Mouse (Mus musculus) frontal cortex, adult (tissue): ENCODE measurements around the gene Bclaf3.
A peak's percentile ranks its signal among the peaks of the same experiment; 100 is the strongest.

Source experiments
- ATAC-seq: cut with Nextera tagmentation; 2 replicates; pipeline ENCODE4 v1.9.2; 2017; ENCODE audit warnings: mild to moderate bottlenecking, moderate library complexity, mixed read lengths; ENCODE audit not compliant: low TSS enrichment

The Bclaf3 gene

GRCm38 (mm10) chrX:159626907-159627587, 100.6 kb downstream of the Bclaf3 start, which contains the start of gene Sh3kbp1:
Sh3kbp1 (plus strand) TSS chrX:159627272.
- ATAC-seq = peak; percentile 76; the same call in 1 of the 2 replicates

- peak; percentile 28 for ATAC-seq
Measured at GRCm38 (mm10) chrX:159627588-159628566, 101.4 kb downstream of the Bclaf3 start.

DNA sequence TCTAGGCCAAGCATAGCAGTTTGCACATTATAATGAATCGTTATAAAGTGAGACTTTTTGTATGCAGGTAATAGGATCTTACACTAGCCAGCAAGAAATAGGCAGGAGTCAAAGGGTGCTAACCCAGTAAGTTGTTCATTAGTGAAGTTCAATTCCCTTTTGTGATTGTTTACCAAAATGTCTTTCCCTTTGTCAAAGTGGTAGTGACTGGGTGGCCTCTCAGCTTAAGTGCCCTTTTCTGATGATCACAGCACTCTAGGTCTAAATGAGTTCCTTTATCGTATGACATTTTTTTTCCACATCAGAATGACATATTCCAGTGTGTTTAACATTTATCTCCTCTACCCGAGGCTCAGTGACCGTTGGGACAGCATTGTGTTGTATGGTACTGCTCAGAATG, 102.1 kb downstream of the Bclaf3 start:
- no peak for ATAC-seq

- ATAC-seq = no peak
Measured at GRCm38 (mm10) chrX:159629203-159629602, 102.7 kb downstream of the Bclaf3 start.

GRCm38 (mm10) chrX:159638500-159639227, 112.2 kb downstream of the Bclaf3 start:
- ATAC-seq = no peak

- ATAC-seq = no peak
Measured at GRCm38 (mm10) chrX:159639991-159640390, 113.5 kb downstream of the Bclaf3 start.
